Mouse (Mus musculus) kidney, postnatal 0 days (tissue): ENCODE measurements around the gene Stk16. TPM values are rescaled to one million over a fixed set of nuclear protein-coding genes. Genes with fewer than 3 reads are reported as not detected.
A peak's percentile ranks its signal among the peaks of the same experiment; 100 is the strongest.

Source experiments
- ATAC-seq: fragments of 200-750 bp; cut with Nextera tagmentation; replicated peaks from 2 replicates; pipeline ENCODE4 v1.8.0; 2017; ENCODE audit warnings: low read depth, moderate number of reproducible peaks, moderate TSS enrichment, moderate library complexity; ENCODE audit not compliant: low FRiP score
- DNase-seq: peaks from one replicate; pipeline ENCODE4 v3.0.0-alpha.2; 2016; ENCODE audit warnings: low spot score
- H3K27ac ChIP-seq: fragments of 300-500 bp; sonication (generic); 2 replicates; pipeline ENCODE4 v1.5.1; 2014; ENCODE audit warnings: mild to moderate bottlenecking
- H3K27me3 ChIP-seq: fragments of 300-500 bp; sonication (generic); 2 replicates; pipeline ENCODE4 v1.6.1; 2014; ENCODE audit warnings: low read length, mixed read lengths; ENCODE audit not compliant: insufficient read depth
- H3K36me3 ChIP-seq: fragments of 300-500 bp; sonication (generic); 2 replicates; pipeline ENCODE4 v1.6.1; 2014; ENCODE audit warnings: low read length, mixed read lengths; ENCODE audit not compliant: insufficient read depth
- H3K4me1 ChIP-seq: fragments of 300-500 bp; sonication (generic); replicated peaks from 2 replicates; pipeline ENCODE4 v1.6.1; 2014; ENCODE audit warnings: antibody characterized with exemption, low read length, mixed read lengths; ENCODE audit not compliant: insufficient read depth
- H3K4me2 ChIP-seq: fragments of 300-500 bp; sonication (generic); 2 replicates; pipeline ENCODE4 v1.6.1; 2014; ENCODE audit warnings: mild to moderate bottlenecking, low read length, moderate library complexity, mixed read lengths
- H3K4me3 ChIP-seq: fragments of 300-500 bp; sonication (generic); replicated peaks from 2 replicates; pipeline ENCODE4 v1.5.1; 2014; ENCODE audit warnings: low read depth, low read length
- H3K9ac ChIP-seq: fragments of 300-500 bp; sonication (generic); 2 replicates; pipeline ENCODE4 v1.6.1; 2014; ENCODE audit warnings: low read depth, low read length
- H3K9me3 ChIP-seq: fragments of 300-500 bp; sonication (generic); replicated peaks from 2 replicates; pipeline ENCODE4 v1.6.1; 2016; ENCODE audit warnings: low read length, inconsistent platforms, mixed read lengths
- CTCF ChIP-seq: IDR thresholded peaks from 2 replicates; pipeline ENCODE4 v1.5.1; 2016; ENCODE audit warnings: antibody characterized with exemption, low read depth, mild to moderate bottlenecking, moderate library complexity
- WGBS: fragments of 180-500 bp; shearing (Covaris S2); extraction: QIAGEN DNeasy Blood & Tissue Kit; methylation state at CpG from one replicate; pipeline ENCODE4 v1.1.7; 2014; 5-methylcytosine and 5-hydroxymethylcytosine counted together
- polyA plus RNA-seq: library from polyadenylated mRNA; unstranded; fragments of >200 nt; fragmentation: Nextera tagmentation; extraction: Ambion mirVana; gene quantifications from 2 replicates; pipeline ENCODE4 v1.2.1, GENCODE M21; 2015

Stk16 gene
- polyA plus RNA-seq, 1 experiment from 2014 or later: 114 TPM

- H3K27me3 ChIP-seq: no peaks in the 10 kb centered on the region
- ATAC-seq (no peak), DNase-seq (no peak)
- 77% methylated on average over 4 of the region's 4 CpGs for WGBS
- peaks cover 28% of the 10 kb centered on the region for H3K36me3 ChIP-seq
- no peak overlapping the region for H3K4me3 ChIP-seq
- no peak for TF ChIP-seq CTCF
- H3K9ac ChIP-seq: no peak overlapping the region
- H3K27ac ChIP-seq: 0 out of 2 replicates have a peak overlapping the region, but pooled peaks have one; percentile 85
- no peak overlapping the region for H3K4me2 ChIP-seq
- H3K4me1 ChIP-seq: peaks cover 15% of the 10 kb centered on the region
- H3K9me3 ChIP-seq: no peaks in the 10 kb centered on the region
These were observed 1.9 kb downstream of the Stk16 start for GRCm38 (mm10) chr1:75212542-75212941.

- TF ChIP-seq CTCF: no peak
- peak overlapping the region; percentile 85; the same call in 1 of the 2 replicates for H3K27ac ChIP-seq
- DNase-seq (no peak), ATAC-seq (no peak)
- no peaks in the 10 kb centered on the region for H3K27me3 ChIP-seq
- peaks cover 28% of the 10 kb centered on the region for H3K36me3 ChIP-seq
- H3K9ac ChIP-seq: no peak overlapping the region
- H3K4me1 ChIP-seq: peaks cover 15% of the 10 kb centered on the region
- WGBS: 85% methylated on average over 7 of the region's 7 CpGs
- no peak overlapping the region for H3K4me2 ChIP-seq
- no peaks in the 10 kb centered on the region for H3K9me3 ChIP-seq
- H3K4me3 ChIP-seq: no peak overlapping the region
These were observed 2.5 kb downstream of the Stk16 start for GRCm38 (mm10) chr1:75213096-75213495.

GRCm38 (mm10) chr1:75214442-75214841, 3.8 kb downstream of the Stk16 start:
- H3K36me3 ChIP-seq: peaks cover 28% of the 10 kb centered on the region
- TF ChIP-seq CTCF: no peak
- ATAC-seq (peak; percentile 81), DNase-seq (peak; percentile 68)
- peak overlapping the region; percentile 85 for H3K27ac ChIP-seq
- no peak overlapping the region for H3K4me3 ChIP-seq
- peaks cover 20% of the 10 kb centered on the region for H3K4me1 ChIP-seq
- 55% methylated on average over 2 of the region's 2 CpGs for WGBS
- H3K9ac ChIP-seq: no peak overlapping the region
- H3K9me3 ChIP-seq: no peaks in the 10 kb centered on the region
- H3K27me3 ChIP-seq: 0 out of 2 replicates have a peak, but pooled peaks cover 6% of the 10 kb centered on the region
- peak overlapping the region; percentile 0; the same call in 1 of the 2 replicates for H3K4me2 ChIP-seq

- no peak for TF ChIP-seq CTCF
- WGBS: 61% methylated on average over 5 of the region's 5 CpGs
- ATAC-seq (no peak), DNase-seq (no peak)
- H3K27me3 ChIP-seq: peaks cover 10% of the 10 kb centered on the region; the same call in 1 of the 2 replicates
- no peak overlapping the region for H3K4me3 ChIP-seq
- H3K4me2 ChIP-seq: peak overlapping the region; percentile 0; the same call in 1 of the 2 replicates
- H3K4me1 ChIP-seq: peaks cover 19% of the 10 kb centered on the region
- H3K9ac ChIP-seq: no peak overlapping the region
- H3K9me3 ChIP-seq: no peaks in the 10 kb centered on the region
- peak overlapping the region; percentile 85 for H3K27ac ChIP-seq
- peaks cover 28% of the 10 kb centered on the region for H3K36me3 ChIP-seq
These were observed 4.2 kb downstream of the Stk16 start for GRCm38 (mm10) chr1:75214886-75215285.

GRCm38 (mm10) chr1:75215785-75216184, 5.1 kb downstream of the Stk16 start:
- peaks cover 28% of the 10 kb centered on the region for H3K36me3 ChIP-seq
- peak overlapping the region; percentile 85 for H3K27ac ChIP-seq
- H3K4me1 ChIP-seq: peaks cover 18% of the 10 kb centered on the region
- no peaks in the 10 kb centered on the region for H3K9me3 ChIP-seq
- DNase-seq (no peak), ATAC-seq (no peak)
- H3K4me2 ChIP-seq: peak overlapping the region; percentile 18
- no peak overlapping the region for H3K9ac ChIP-seq
- no peak overlapping the region for H3K4me3 ChIP-seq
- TF ChIP-seq CTCF: no peak
- peaks cover 10% of the 10 kb centered on the region; the same call in 1 of the 2 replicates for H3K27me3 ChIP-seq
- 85% methylated on average over 9 of the region's 9 CpGs for WGBS

- H3K4me2 ChIP-seq: peak overlapping the region; percentile 97
- 69% methylated on average over 13 of the region's 13 CpGs for WGBS
- no peaks in the 10 kb centered on the region for H3K9me3 ChIP-seq
- peak overlapping the region; percentile 56; the same call in 1 of the 2 replicates for H3K4me3 ChIP-seq
- 0 out of 2 replicates have a peak overlapping the region, but pooled peaks have one; percentile 32 for H3K9ac ChIP-seq
- ATAC-seq: no peak
- no peak for TF ChIP-seq CTCF
- peaks cover 10% of the 10 kb centered on the region; the same call in 1 of the 2 replicates for H3K27me3 ChIP-seq
- no peak overlapping the region for H3K27ac ChIP-seq
- H3K36me3 ChIP-seq: peaks cover 25% of the 10 kb centered on the region
- peaks cover 13% of the 10 kb centered on the region; the same call in 1 of the 2 replicates for H3K4me1 ChIP-seq
- no peak for DNase-seq
These were observed 6.4 kb downstream of the Stk16 start for GRCm38 (mm10) chr1:75216797-75217585.
